Mouse (Mus musculus) stomach, embryonic 14.5 days (tissue): Measurements from ENCODE around the gene Fbxo31. TPM values are rescaled to one million over a fixed set of nuclear protein-coding genes. Genes with fewer than 3 reads are reported as not detected.

Experiments used
- ATAC-seq: fragments of 200-750 bp; cut with Nextera tagmentation; 2 replicates; pipeline ENCODE4 v1.8.0; 2017; ENCODE audit warnings: low read depth, moderate TSS enrichment; ENCODE audit not compliant: insufficient number of reproducible peaks, insufficient read depth, low FRiP score
- H3K27ac ChIP-seq: fragments of 300-500 bp; sonication (generic); 2 replicates; pipeline ENCODE4 v1.5.1; 2014; ENCODE audit warnings: mild to moderate bottlenecking, low read length, moderate library complexity, mixed read lengths
- H3K27me3 ChIP-seq: fragments of 300-500 bp; sonication (generic); 2 replicates; pipeline ENCODE4 v1.6.1; 2014; ENCODE audit warnings: low read length, control low read depth, mixed read lengths; ENCODE audit not compliant: control insufficient read depth, insufficient read depth
- H3K36me3 ChIP-seq: fragments of 300-500 bp; sonication (generic); 2 replicates; pipeline ENCODE4 v1.6.1; 2014; ENCODE audit warnings: mild to moderate bottlenecking, control low read depth, low read length, moderate library complexity, mixed read lengths; ENCODE audit not compliant: control insufficient read depth, insufficient read depth
- H3K4me1 ChIP-seq: fragments of 300-500 bp; sonication (generic); 2 replicates; pipeline ENCODE4 v1.6.1; 2014; ENCODE audit warnings: low read length, control low read depth, mixed read lengths; ENCODE audit not compliant: control insufficient read depth, insufficient read depth
- H3K4me2 ChIP-seq: fragments of 300-500 bp; sonication (generic); replicated peaks from 2 replicates; pipeline ENCODE4 v1.6.1; 2014; ENCODE audit warnings: low read depth, low read length, control low read depth
- H3K4me3 ChIP-seq: fragments of 300-500 bp; sonication (generic); 2 replicates; pipeline ENCODE4 v1.5.1; 2014; ENCODE audit warnings: low read depth, low read length, control low read depth
- H3K9ac ChIP-seq: fragments of 300-500 bp; sonication (generic); replicated peaks from 2 replicates; pipeline ENCODE4 v1.6.1; 2014; ENCODE audit warnings: low read depth, mild to moderate bottlenecking, control low read depth, low read length, moderate library complexity, mixed read lengths
- H3K9me3 ChIP-seq: fragments of 300-500 bp; sonication (generic); 2 replicates; pipeline ENCODE4 v1.6.1; 2016; ENCODE audit warnings: low read depth, low read length, control low read depth; ENCODE audit not compliant: control insufficient read depth
- WGBS: fragments of 180-500 bp; shearing (Covaris S2); extraction: QIAGEN DNeasy Blood & Tissue Kit; methylation state at CpG from one replicate; pipeline ENCODE4 v1.1.7; 2014; 5-methylcytosine and 5-hydroxymethylcytosine counted together
- polyA plus RNA-seq: library from polyadenylated mRNA; unstranded; fragments of >200 nt; fragmentation: Nextera tagmentation; extraction: Ambion mirVana; gene quantifications from 2 replicates; pipeline ENCODE4 v1.2.1, GENCODE M21; 2014

Fbxo31 gene
- polyA plus RNA-seq, 1 experiment from 2014 or later: 15.0 TPM

- Histone ChIP-seq H3K36me3 (peaks cover 42% of the 10 kb centered on the region), H3K4me3 (no peak overlapping the region), H3K9me3 (no peaks in the 10 kb centered on the region), H3K4me1 (no peaks in the 10 kb centered on the region), H3K9ac (no peak overlapping the region), H3K27ac (no peak overlapping the region), H3K27me3 (no peaks in the 10 kb centered on the region), H3K4me2 (no peak overlapping the region)
- 96% methylated on average over 32 of the region's 32 CpGs for WGBS
- ATAC-seq: no peak
Observed at GRCm38 (mm10) chr8:121553831-121554475, 24.7 kb downstream of the Fbxo31 start.

DNA sequence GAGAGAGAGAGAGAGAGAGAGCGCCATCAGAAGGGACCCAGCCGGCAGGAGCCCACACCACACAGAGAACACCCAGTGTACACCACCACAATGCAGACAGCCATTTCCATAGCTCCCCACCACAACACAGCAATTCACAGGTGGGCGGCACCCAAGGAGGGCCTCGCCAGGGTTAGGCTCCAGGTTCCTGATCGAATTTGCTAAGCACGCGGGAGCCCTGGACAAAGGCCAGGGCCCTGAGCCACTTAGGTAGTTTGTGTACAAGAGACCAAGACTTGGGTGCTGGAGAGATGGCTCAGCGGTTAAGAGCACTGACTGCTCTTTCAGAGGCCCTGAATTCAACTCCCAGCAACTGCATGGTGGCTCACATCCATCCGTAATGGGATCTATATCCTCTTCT is 26.1 kb downstream of the Fbxo31 start:
- no peak overlapping the region for H3K4me2 ChIP-seq
- no peaks in the 10 kb centered on the region for H3K4me1 ChIP-seq
- WGBS: 84% methylated on average over 9 of the region's 9 CpGs
- H3K9me3 ChIP-seq: no peaks in the 10 kb centered on the region
- ATAC-seq: no peak
- H3K27ac ChIP-seq: no peak overlapping the region
- peaks cover 36% of the 10 kb centered on the region for H3K36me3 ChIP-seq
- no peaks in the 10 kb centered on the region for H3K27me3 ChIP-seq
- H3K4me3 ChIP-seq: no peak overlapping the region
- no peak overlapping the region for H3K9ac ChIP-seq

DNA sequence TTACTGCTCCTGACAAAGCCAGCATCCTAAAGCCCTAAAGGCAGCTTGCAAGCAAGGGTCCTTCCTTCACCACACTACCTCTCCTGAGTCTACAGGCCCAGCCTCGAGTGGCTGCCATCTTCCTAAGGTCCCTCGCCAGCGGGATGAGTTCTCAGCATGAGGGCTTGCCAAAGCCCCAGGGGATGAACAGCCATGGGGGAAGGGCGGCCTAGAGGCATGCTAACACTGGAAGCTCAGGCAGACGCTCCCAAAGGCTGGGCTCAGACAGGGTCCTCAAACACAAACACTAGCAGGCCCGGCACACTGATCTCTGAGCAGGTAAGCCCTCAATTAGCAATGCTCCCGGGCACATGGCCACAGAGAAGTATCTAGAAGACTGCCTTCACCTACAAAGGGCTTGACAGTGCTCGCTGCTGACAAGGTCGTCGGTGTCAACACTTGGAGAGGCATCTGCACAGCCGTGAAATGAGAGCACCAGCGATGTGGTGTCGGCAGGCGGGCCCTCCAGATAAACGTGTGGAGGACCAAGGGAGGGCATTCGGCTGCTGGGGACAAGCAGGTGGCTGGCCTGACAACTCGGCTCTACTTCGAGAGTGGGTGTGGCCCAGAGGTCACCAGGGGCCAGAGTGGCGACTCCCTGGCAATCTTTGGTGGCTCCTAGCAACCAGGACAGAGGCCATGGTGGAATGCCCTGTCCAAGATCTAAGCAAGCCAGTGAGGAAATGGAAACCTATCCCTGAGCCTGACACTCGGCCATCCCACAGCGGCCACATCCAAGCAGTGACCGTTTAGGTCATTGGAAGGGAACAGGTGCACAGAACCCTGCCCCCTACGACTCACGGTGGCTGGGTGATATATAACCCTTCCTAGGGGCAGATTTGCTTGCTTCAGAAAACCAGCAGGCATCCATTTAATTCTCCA is 27.3 kb downstream of the Fbxo31 start:
- Histone ChIP-seq H3K9ac (no peak overlapping the region), H3K9me3 (no peaks in the 10 kb centered on the region), H3K4me3 (no peak overlapping the region), H3K36me3 (peaks cover 36% of the 10 kb centered on the region), H3K27ac (no peak overlapping the region), H3K4me2 (no peak overlapping the region), H3K27me3 (no peaks in the 10 kb centered on the region), H3K4me1 (no peaks in the 10 kb centered on the region)
- 67% methylated on average over 24 of the region's 24 CpGs for WGBS
- ATAC-seq: no peak

GRCm38 (mm10) chr8:121550056-121550455 is 28.6 kb downstream of the Fbxo31 start:
- H3K27me3 ChIP-seq: no peaks in the 10 kb centered on the region
- no peaks in the 10 kb centered on the region for H3K4me1 ChIP-seq
- no peak for ATAC-seq
- no peak overlapping the region for H3K9ac ChIP-seq
- H3K9me3 ChIP-seq: no peaks in the 10 kb centered on the region
- H3K36me3 ChIP-seq: peaks cover 36% of the 10 kb centered on the region
- no peak overlapping the region for H3K27ac ChIP-seq
- H3K4me2 ChIP-seq: no peak overlapping the region
- 84% methylated on average over 6 of the region's 6 CpGs for WGBS
- H3K4me3 ChIP-seq: no peak overlapping the region

GRCm38 (mm10) chr8:121547132-121547531 is 31.5 kb downstream of the Fbxo31 start:
- peaks cover 3% of the 10 kb centered on the region; the same call in 1 of the 2 replicates for H3K4me1 ChIP-seq
- no peak overlapping the region for H3K27ac ChIP-seq
- no peaks in the 10 kb centered on the region for H3K9me3 ChIP-seq
- H3K36me3 ChIP-seq: peaks cover 15% of the 10 kb centered on the region
- no peaks in the 10 kb centered on the region for H3K27me3 ChIP-seq
- H3K4me3 ChIP-seq: no peak overlapping the region
- no peak overlapping the region for H3K4me2 ChIP-seq
- WGBS: 9% methylated on average over 7 of the region's 7 CpGs
- ATAC-seq: no peak
- H3K9ac ChIP-seq: no peak overlapping the region

DNA sequence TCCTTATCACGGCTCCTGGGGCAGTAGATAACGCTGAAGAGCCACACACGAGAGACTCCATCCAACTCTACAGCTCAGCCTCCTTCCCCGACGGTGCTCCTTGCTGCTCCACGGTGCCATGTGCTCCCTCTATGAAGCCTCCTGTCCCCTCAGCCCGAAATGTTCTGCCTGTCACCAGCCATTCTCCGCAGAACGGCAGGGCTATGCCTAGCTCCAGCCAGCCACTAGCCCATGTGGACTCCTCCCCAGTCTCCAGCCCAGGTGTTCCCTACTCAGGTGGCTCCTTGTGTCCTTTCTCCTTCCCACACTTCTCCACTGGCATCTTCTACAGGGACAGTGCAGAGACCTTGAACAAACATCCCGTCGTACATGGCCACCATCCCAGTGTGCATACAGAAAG is 33.7 kb downstream of the Fbxo31 start:
- 69% methylated on average over 11 of the region's 11 CpGs for WGBS
- Histone ChIP-seq H3K4me3 (no peak overlapping the region), H3K9ac (no peak overlapping the region), H3K9me3 (no peaks in the 10 kb centered on the region), H3K27me3 (no peaks in the 10 kb centered on the region), H3K4me1 (peaks cover 3% of the 10 kb centered on the region; the same call in 1 of the 2 replicates), H3K36me3 (peaks cover 3% of the 10 kb centered on the region; the same call in 1 of the 2 replicates), H3K4me2 (no peak overlapping the region), H3K27ac (no peak overlapping the region)
- no peak for ATAC-seq

DNA sequence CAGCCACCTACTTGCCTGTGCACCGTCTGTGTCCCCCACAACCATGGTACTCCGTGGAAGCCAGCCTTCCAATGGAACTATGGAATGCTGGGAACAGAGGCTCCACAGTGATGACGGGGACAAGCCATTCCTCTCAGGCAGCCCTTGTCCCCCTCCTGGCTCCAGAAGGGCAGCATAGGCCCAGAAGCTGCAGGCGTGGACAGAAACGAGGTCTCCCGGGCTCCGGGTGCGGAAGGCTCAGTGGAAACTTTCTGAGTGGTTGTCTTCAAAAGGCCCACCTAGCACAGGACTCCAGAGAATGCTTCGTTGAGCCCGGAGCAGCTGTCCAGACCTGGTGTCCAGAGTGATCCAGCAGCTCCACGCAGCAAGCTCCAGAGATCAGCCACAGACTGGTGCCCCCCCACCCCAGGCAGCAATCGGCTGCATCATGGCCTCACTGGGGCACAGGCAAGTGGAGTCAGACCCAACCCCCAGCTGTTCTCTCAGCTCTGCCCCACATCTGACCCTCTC is 34.3 kb downstream of the Fbxo31 start, which contains the start of gene 1700018B08Rik:
Gene 1700018B08Rik (minus strand): TSS at position 45 of the 510 bp plus-strand sequence.
- ATAC-seq: no peak
- Histone ChIP-seq H3K4me3 (no peak within 1 kb of the TSS), H3K27me3 (no peaks in the 10 kb centered on the region), H3K4me2 (no peak within 1 kb of the TSS), H3K9me3 (no peaks in the 10 kb centered on the region), H3K36me3 (no peaks in the 10 kb centered on the region), H3K4me1 (peaks cover 3% of the 10 kb centered on the region; the same call in 1 of the 2 replicates), H3K9ac (no peak within 1 kb of the TSS), H3K27ac (no peak within 1 kb of the TSS)
- WGBS: 82% methylated on average over 12 of the region's 12 CpGs

DNA sequence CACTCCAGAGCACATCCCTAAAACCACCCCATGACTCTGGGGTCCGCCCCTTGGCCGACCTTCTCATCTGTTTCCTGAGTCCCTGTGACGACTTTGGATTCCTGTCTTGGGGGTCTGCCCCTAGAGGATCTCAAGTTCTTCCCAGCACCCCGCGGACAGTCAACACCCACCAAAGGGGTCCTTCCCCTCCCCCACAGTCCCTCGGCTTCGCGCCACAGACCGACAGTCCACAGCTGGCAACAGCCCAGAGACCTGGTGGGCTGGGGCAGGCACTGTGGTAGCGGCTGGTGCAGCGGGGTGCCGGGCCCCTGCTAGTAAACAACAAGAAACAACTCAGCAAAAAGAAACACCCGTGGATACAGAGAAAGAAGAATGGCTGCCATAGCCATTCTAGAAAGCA is 35.7 kb downstream of the Fbxo31 start:
- no peak for ATAC-seq
- WGBS: 54% methylated on average over 13 of the region's 13 CpGs

More for the DNA sequence above, 35.7 kb downstream of the Fbxo31 start:
- H3K27me3 ChIP-seq: no peaks in the 10 kb centered on the region
- H3K9ac ChIP-seq: no peak overlapping the region
- H3K4me3 ChIP-seq: no peak overlapping the region
- no peaks in the 10 kb centered on the region for H3K36me3 ChIP-seq
- no peak overlapping the region for H3K4me2 ChIP-seq
- no peaks in the 10 kb centered on the region for H3K9me3 ChIP-seq
- H3K4me1 ChIP-seq: peaks cover 3% of the 10 kb centered on the region; the same call in 1 of the 2 replicates
- H3K27ac ChIP-seq: no peak overlapping the region
